Comparison of ENCODE assay signal across 8 mouse cellular contexts in genomic region chr11:117655292-117656076, GRCm38 (mm10). TPM values are rescaled to one million over a fixed set of nuclear protein-coding genes. Genes with fewer than 3 reads are reported as not detected.
A peak's percentile ranks its signal among the peaks of the same experiment; 100 is the strongest.
DNase-seq lines count a peak whose midpoint lies in the region; ATAC-seq and TF ChIP-seq lines count a peak whose summit lies in the region.

No protein-coding gene starts in this region.

- peak; percentile 38 for TF ChIP-seq CTCF in lung, postnatal 0 days (IDR thresholded peaks at IDR 0.05)

- H3K9me3 ChIP-seq in lung, postnatal 0 days (ENCODE audit: low read length): no peaks in the 10 kb centered on the region

- peak overlapping the region; percentile 92 for H3K4me3 ChIP-seq in lung, postnatal 0 days (ENCODE audit: low read depth, low read length)

- peaks cover 12% of the 10 kb centered on the region; the same call in 1 of the 2 replicates for H3K4me1 ChIP-seq in lung, postnatal 0 days (ENCODE audit: insufficient read depth, low read depth, low read length)

- ATAC-seq in lung, postnatal 0 days: no peak; the same call in 1 of the 2 replicates

- under 1% methylated on average over 58 of the region's 80 CpGs for WGBS in lung, postnatal 0 days

- TF ChIP-seq EP300 in lung, postnatal 0 days (IDR thresholded peaks at IDR 0.05): no peak

- H3K27ac ChIP-seq in lung, postnatal 0 days (ENCODE audit: low read length): peak overlapping the region; percentile 96

- H3K27me3 ChIP-seq in lung, postnatal 0 days (replicated peaks; ENCODE audit: insufficient read depth, low read length): no peaks in the 10 kb centered on the region

- peak overlapping the region; percentile 97 for H3K4me2 ChIP-seq in lung, postnatal 0 days (replicated peaks; ENCODE audit: low read depth, low read length)

- DNase-seq in MN1 (ENCODE audit: low spot score): peak; percentile 52
- peak; percentile 67 for DNase-seq in cerebellum, adult 8-10 months
- DNase-seq in forelimb bud, embryonic 11.5 days (ENCODE audit: low read depth, low spot score): peak; percentile 48
- DNase-seq in heart, postnatal 4 days: peak; percentile 56
- DNase-seq in layer of hippocampus, postnatal 14 days (ENCODE audit: low spot score in 2 of 2): peak; percentile 67 to 68
- peak; percentile 51 for DNase-seq in lung, postnatal 0 days (ENCODE audit: low spot score)
- DNase-seq in retina, postnatal 1 day: peak; percentile 64
- DNase-seq in urinary bladder, adult 2 months (ENCODE audit: low spot score): peak; percentile 34

- peak overlapping the region; percentile 88 for H3K9ac ChIP-seq in lung, postnatal 0 days (replicated peaks; ENCODE audit: low read depth)

- no peaks in the 10 kb centered on the region for H3K36me3 ChIP-seq in lung, postnatal 0 days (ENCODE audit: insufficient read depth, low read length)

RNA-seq across cellular contexts. Expression of gene Tnrc6c, which starts 1.4 kb away (rescaled TPM):
- 10 to 100 TPM; 25.4 to 27.4 TPM for total RNA-seq in heart, postnatal 4 days (2021)
- 10 to 100 TPM; 61.8 to 67.9 TPM for total RNA-seq in layer of hippocampus, postnatal 14 days (2021)
- polyA plus RNA-seq in lung, postnatal 0 days (2015; fragmentation: Nextera tagmentation; extraction: Ambion mirVana): 8.9 and 9.8 TPM in 2 replicates
- 11.9 and 19.1 TPM in 2 replicates for polyA plus RNA-seq in urinary bladder, adult 2 months (2012; rRNA removed)
